Mouse (Mus musculus): ENCODE results near the gene Atl2.

GRCm38 (mm10) chr17:79918484-79919004 lies 22.6 kb upstream of the Atl2 start:
- no peak for TF ChIP-seq CTCF (IDR thresholded peaks at IDR 0.05; ENCODE audit: control insufficient read depth, insufficient read depth, insufficient read length)
- no peak for TF ChIP-seq USF1 (IDR thresholded peaks at IDR 0.05; ENCODE audit: low read depth)
- no peak for TF ChIP-seq MYOG (IDR thresholded peaks at IDR 0.05; ENCODE audit: control insufficient read depth, extremely low read depth, insufficient read length)
- no peak for TF ChIP-seq CEBPB (IDR thresholded peaks at IDR 0.05; ENCODE audit: low read depth)
